Mouse (Mus musculus) heart, embryonic 10.5 days (tissue): ENCODE data around the gene S1pr2. TPM values are rescaled to one million over a fixed set of nuclear protein-coding genes. Genes with fewer than 3 reads are reported as not detected.

ENCODE experiments used
- DNase-seq: peaks from one replicate; pipeline ENCODE4 v3.0.0-alpha.2; 2017; ENCODE audit warnings: low spot score
- H3K27ac ChIP-seq: fragments of 300-500 bp; sonication (generic); 2 replicates; pipeline ENCODE4 v1.5.1; 2016; ENCODE audit warnings: mild to moderate bottlenecking
- H3K27me3 ChIP-seq: fragments of 300-500 bp; sonication (generic); 2 replicates; pipeline ENCODE4 v1.6.1; 2016; ENCODE audit warnings: mild to moderate bottlenecking; ENCODE audit not compliant: poor library complexity, insufficient read depth, severe bottlenecking
- H3K36me3 ChIP-seq: fragments of 300-500 bp; sonication (generic); 2 replicates; pipeline ENCODE4 v1.6.1; 2016; ENCODE audit warnings: mild to moderate bottlenecking, moderate library complexity
- H3K4me1 ChIP-seq: fragments of 300-500 bp; sonication (generic); 2 replicates; pipeline ENCODE4 v1.6.1; 2016; ENCODE audit warnings: mild to moderate bottlenecking
- H3K4me3 ChIP-seq: fragments of 300-500 bp; sonication (generic); 2 replicates; pipeline ENCODE4 v1.5.1; 2016; ENCODE audit warnings: mild to moderate bottlenecking, moderate library complexity
- H3K9me3 ChIP-seq: fragments of 300-500 bp; sonication (generic); 2 replicates; pipeline ENCODE4 v1.6.1; 2016; ENCODE audit warnings: mild to moderate bottlenecking, moderate library complexity
- WGBS: fragments of 180-500 bp; shearing (Covaris S2); methylation state at CpG from one replicate; pipeline ENCODE4 v1.1.7; 2016; 5-methylcytosine and 5-hydroxymethylcytosine counted together
- microRNA-seq: library from miRNA; unstranded; fragments of <30 nt; microRNA quantifications from one replicate; pipeline ENCODE4, GENCODE M21; 2017
- polyA plus RNA-seq: library from polyadenylated mRNA; unstranded; fragments of >200 nt; fragmentation: Nextera tagmentation; extraction: Ambion mirVana; gene quantifications from 2 replicates; pipeline ENCODE4 v1.2.1, GENCODE M21; 2016

Gene S1pr2
- polyA plus RNA-seq, 1 experiment from 2014 or later, result 34.6 TPM

- H3K27ac ChIP-seq, result no peak overlapping the region
- H3K9me3 ChIP-seq, result no peaks in the 10 kb centered on the region
- H3K4me3 ChIP-seq, result no peak overlapping the region
- H3K27me3 ChIP-seq, result no peaks in the 10 kb centered on the region
- peaks cover 39% of the 10 kb centered on the region for H3K4me1 ChIP-seq
- no peak for DNase-seq
- peaks cover 24% of the 10 kb centered on the region for H3K36me3 ChIP-seq
These were observed 26.2 kb downstream of the S1pr2 start for GRCm38 (mm10) chr9:20950419-20950818.

GRCm38 (mm10) chr9:20946066-20946880 is 30.3 kb downstream of the S1pr2 start:
- Histone ChIP-seq H3K4me3 (no peak overlapping the region), H3K36me3 (peaks cover 41% of the 10 kb centered on the region), H3K27me3 (no peaks in the 10 kb centered on the region), H3K9me3 (no peaks in the 10 kb centered on the region), H3K27ac (no peak overlapping the region), H3K4me1 (peaks cover 50% of the 10 kb centered on the region)
- no peak for DNase-seq
- WGBS, result 75% methylated on average over 16 of the region's 16 CpGs

- no peak overlapping the region for H3K27ac ChIP-seq
- H3K27me3 ChIP-seq, result no peaks in the 10 kb centered on the region
- H3K36me3 ChIP-seq, result peaks cover 53% of the 10 kb centered on the region
- 82% methylated on average over 4 of the region's 4 CpGs for WGBS
- H3K9me3 ChIP-seq, result no peaks in the 10 kb centered on the region
- no peak overlapping the region for H3K4me3 ChIP-seq
- DNase-seq, result no peak
- peaks cover 43% of the 10 kb centered on the region for H3K4me1 ChIP-seq
These were observed 31.7 kb downstream of the S1pr2 start for GRCm38 (mm10) chr9:20944697-20945370.

GRCm38 (mm10) chr9:20943911-20944310 is 32.7 kb downstream of the S1pr2 start:
- no peaks in the 10 kb centered on the region for H3K9me3 ChIP-seq
- no peaks in the 10 kb centered on the region for H3K27me3 ChIP-seq
- H3K4me3 ChIP-seq, result no peak overlapping the region
- WGBS, result 17% methylated on average over 2 of the region's 2 CpGs
- peaks cover 38% of the 10 kb centered on the region for H3K4me1 ChIP-seq
- H3K36me3 ChIP-seq, result peaks cover 60% of the 10 kb centered on the region
- no peak for DNase-seq
- no peak overlapping the region for H3K27ac ChIP-seq

GRCm38 (mm10) chr9:20943396-20943795 is 33.2 kb downstream of the S1pr2 start:
- DNase-seq, result no peak
- peaks cover 63% of the 10 kb centered on the region for H3K36me3 ChIP-seq
- H3K4me1 ChIP-seq, result peaks cover 36% of the 10 kb centered on the region
- H3K9me3 ChIP-seq, result no peaks in the 10 kb centered on the region
- H3K27ac ChIP-seq, result no peak overlapping the region
- H3K4me3 ChIP-seq, result no peak overlapping the region
- H3K27me3 ChIP-seq, result no peaks in the 10 kb centered on the region
- WGBS, result 89% methylated on average over 7 of the region's 7 CpGs

- Histone ChIP-seq H3K4me3 (no peak overlapping the region), H3K27me3 (no peaks in the 10 kb centered on the region), H3K9me3 (no peaks in the 10 kb centered on the region), H3K36me3 (peaks cover 98% of the 10 kb centered on the region), H3K4me1 (no peaks in the 10 kb centered on the region), H3K27ac (no peak overlapping the region)
- WGBS, result 96% methylated on average over 3 of the region's 3 CpGs
- DNase-seq, result no peak
These were observed 53.3 kb downstream of the S1pr2 start for GRCm38 (mm10) chr9:20923258-20923657.

- Histone ChIP-seq H3K36me3 (peaks cover 100% of the 10 kb centered on the region), H3K4me3 (no peak overlapping the region), H3K4me1 (no peaks in the 10 kb centered on the region), H3K27ac (no peak overlapping the region), H3K9me3 (no peaks in the 10 kb centered on the region), H3K27me3 (no peaks in the 10 kb centered on the region)
- 86% methylated on average over 4 of the region's 4 CpGs for WGBS
- no peak for DNase-seq
These were observed 60.4 kb downstream of the S1pr2 start for GRCm38 (mm10) chr9:20916160-20916559.

Small RNA genes within 50 kb of the gene (microRNA-seq; reads per million reads assigned to microRNA genes)
- gene Mir7081, result not detected

Other genes with a start within 250 kb of the S1pr2 start
- 1.3 and 3.2 TPM in 2 replicates for gene Olfm2, start 230.4 kb downstream of the S1pr2 start, polyA plus RNA-seq
- gene Col5a3, start 161.7 kb downstream of the S1pr2 start, polyA plus RNA-seq, result 0.06 and 0.11 TPM in 2 replicates
- gene Rdh8, start 158.3 kb downstream of the S1pr2 start, polyA plus RNA-seq, result not detected in 2 replicates
- gene A230050P20Rik, start 108.1 kb downstream of the S1pr2 start, polyA plus RNA-seq, result 2.5 and 3.0 TPM in 2 replicates
- gene Angptl6, start 97.1 kb downstream of the S1pr2 start, polyA plus RNA-seq, result 3.5 and 7.2 TPM in 2 replicates
- gene Ppan, start 88.6 kb downstream of the S1pr2 start, polyA plus RNA-seq, result 66.0 and 95.8 TPM in 2 replicates
- gene Eif3g, start 78.2 kb downstream of the S1pr2 start, polyA plus RNA-seq, result 327 and 389 TPM in 2 replicates
- 105 and 110 TPM in 2 replicates for gene Dnmt1, start 16.9 kb downstream of the S1pr2 start, polyA plus RNA-seq
- 157 and 162 TPM in 2 replicates for gene Mrpl4, start 26.0 kb upstream of the S1pr2 start, polyA plus RNA-seq
- 7.7 and 9.7 TPM in 2 replicates for gene Icam1, start 39.2 kb upstream of the S1pr2 start, polyA plus RNA-seq
- 15.2 and 19.9 TPM in 2 replicates for gene Icam4, start 52.6 kb upstream of the S1pr2 start, polyA plus RNA-seq
- gene Icam5, start 55.3 kb upstream of the S1pr2 start, polyA plus RNA-seq, result 0.06 and 0.09 TPM in 2 replicates
- 1.0 and 1.9 TPM in 2 replicates for gene Zglp1, start 90.3 kb upstream of the S1pr2 start, polyA plus RNA-seq
- gene Gm49373, start 96.3 kb upstream of the S1pr2 start, polyA plus RNA-seq, result 0.25 and 0.79 TPM in 2 replicates
- 64.6 and 79.5 TPM in 2 replicates for gene Fdx1l, start 96.8 kb upstream of the S1pr2 start, polyA plus RNA-seq
- gene Gm38431, start 115.2 kb upstream of the S1pr2 start, polyA plus RNA-seq, result 3.2 and 3.4 TPM in 2 replicates
- gene Raver1, start 115.2 kb upstream of the S1pr2 start, polyA plus RNA-seq, result 76.7 and 83.9 TPM in 2 replicates
- gene Tyk2, start 154.5 kb upstream of the S1pr2 start, polyA plus RNA-seq, result 12.6 and 16.5 TPM in 2 replicates
- 286 and 333 TPM in 2 replicates for gene Cdc37, start 173.2 kb upstream of the S1pr2 start, polyA plus RNA-seq
- 7.5 and 9.0 TPM in 2 replicates for gene Pde4a, start 188.9 kb upstream of the S1pr2 start, polyA plus RNA-seq